Mouse (Mus musculus) intestine, embryonic 14.5 days (tissue): ENCODE results near the gene Gas7. TPM values are rescaled to one million over a fixed set of nuclear protein-coding genes. Genes with fewer than 3 reads are reported as not detected.

Experiments
- ATAC-seq: fragments of 200-750 bp; cut with Nextera tagmentation; replicated peaks from 2 replicates; pipeline ENCODE4 v1.8.0; 2017; ENCODE audit warnings: low read depth, moderate number of reproducible peaks, moderate TSS enrichment, moderate library complexity; ENCODE audit not compliant: low FRiP score, low TSS enrichment
- DNase-seq: peaks from one replicate; pipeline ENCODE4 v3.0.0-alpha.2; 2018; ENCODE audit warnings: low spot score
- H3K27ac ChIP-seq: fragments of 300-500 bp; sonication (generic); 2 replicates; pipeline ENCODE4 v1.5.1; 2014; ENCODE audit warnings: low read depth, mild to moderate bottlenecking, control low read depth
- H3K27me3 ChIP-seq: fragments of 300-500 bp; sonication (generic); replicated peaks from 2 replicates; pipeline ENCODE4 v1.6.1; 2014; ENCODE audit warnings: low read length, control low read depth; ENCODE audit not compliant: control insufficient read depth, insufficient read depth
- H3K36me3 ChIP-seq: fragments of 300-500 bp; sonication (generic); 2 replicates; pipeline ENCODE4 v1.6.1; 2014; ENCODE audit warnings: low read length, control low read depth; ENCODE audit not compliant: control insufficient read depth, insufficient read depth
- H3K4me1 ChIP-seq: fragments of 300-500 bp; sonication (generic); replicated peaks from 2 replicates; pipeline ENCODE4 v1.6.1; 2014; ENCODE audit warnings: low read length, control low read depth, mixed read lengths; ENCODE audit not compliant: control insufficient read depth, insufficient read depth
- H3K4me2 ChIP-seq: fragments of 300-500 bp; sonication (generic); 2 replicates; pipeline ENCODE4 v1.6.1; 2014; ENCODE audit warnings: low read length
- H3K4me3 ChIP-seq: fragments of 300-500 bp; sonication (generic); 2 replicates; pipeline ENCODE4 v1.5.1; 2014; ENCODE audit warnings: low read depth, low read length, control low read depth, mixed read lengths
- H3K9ac ChIP-seq: fragments of 300-500 bp; sonication (generic); 2 replicates; pipeline ENCODE4 v1.6.1; 2014; ENCODE audit warnings: mild to moderate bottlenecking, low read length
- H3K9me3 ChIP-seq: fragments of 300-500 bp; sonication (generic); 2 replicates; pipeline ENCODE4 v1.6.1; 2016; ENCODE audit warnings: low read length, control low read depth; ENCODE audit not compliant: control insufficient read depth
- WGBS: fragments of 180-500 bp; shearing (Covaris S2); extraction: QIAGEN DNeasy Blood & Tissue Kit; methylation state at CpG from one replicate; pipeline ENCODE4 v1.1.7; 2014; 5-methylcytosine and 5-hydroxymethylcytosine counted together
- polyA plus RNA-seq: library from polyadenylated mRNA; unstranded; fragments of >200 nt; fragmentation: Nextera tagmentation; extraction: Ambion mirVana; gene quantifications from 2 replicates; pipeline ENCODE4 v1.2.1, GENCODE M21; 2014

The Gas7 gene
- polyA plus RNA-seq, 1 experiment from 2014 or later, result 8.6 TPM

DNA sequence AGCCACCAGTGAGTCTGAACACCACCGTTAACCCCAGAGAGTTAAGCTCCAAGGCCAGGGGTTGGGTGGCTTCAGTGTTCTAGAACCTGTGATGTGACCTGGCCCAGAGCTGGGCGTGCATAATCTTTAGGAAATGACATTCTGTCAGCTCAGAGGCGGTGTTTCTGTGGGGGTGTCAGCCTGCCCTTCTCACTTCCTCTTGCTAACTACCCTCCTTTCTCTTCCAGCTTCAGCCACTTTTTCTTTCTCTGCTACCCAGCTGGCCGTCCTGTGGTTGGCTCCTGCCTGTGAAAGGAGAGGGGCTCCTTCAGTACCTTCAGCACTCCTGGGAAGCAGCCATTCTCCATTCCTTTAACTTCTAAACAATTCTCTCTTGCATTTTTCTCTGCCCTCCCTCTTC is 24.3 kb downstream of the Gas7 start:
- no peak for DNase-seq
- Histone ChIP-seq H3K4me2 (no peak overlapping the region), H3K4me3 (no peak overlapping the region), H3K9me3 (no peaks in the 10 kb centered on the region), H3K9ac (no peak overlapping the region), H3K27me3 (no peaks in the 10 kb centered on the region), H3K36me3 (no peaks in the 10 kb centered on the region), H3K27ac (no peak overlapping the region), H3K4me1 (peaks cover 6% of the 10 kb centered on the region)
- no peak for ATAC-seq
- WGBS, result 49% methylated on average over 4 of the region's 4 CpGs

DNA sequence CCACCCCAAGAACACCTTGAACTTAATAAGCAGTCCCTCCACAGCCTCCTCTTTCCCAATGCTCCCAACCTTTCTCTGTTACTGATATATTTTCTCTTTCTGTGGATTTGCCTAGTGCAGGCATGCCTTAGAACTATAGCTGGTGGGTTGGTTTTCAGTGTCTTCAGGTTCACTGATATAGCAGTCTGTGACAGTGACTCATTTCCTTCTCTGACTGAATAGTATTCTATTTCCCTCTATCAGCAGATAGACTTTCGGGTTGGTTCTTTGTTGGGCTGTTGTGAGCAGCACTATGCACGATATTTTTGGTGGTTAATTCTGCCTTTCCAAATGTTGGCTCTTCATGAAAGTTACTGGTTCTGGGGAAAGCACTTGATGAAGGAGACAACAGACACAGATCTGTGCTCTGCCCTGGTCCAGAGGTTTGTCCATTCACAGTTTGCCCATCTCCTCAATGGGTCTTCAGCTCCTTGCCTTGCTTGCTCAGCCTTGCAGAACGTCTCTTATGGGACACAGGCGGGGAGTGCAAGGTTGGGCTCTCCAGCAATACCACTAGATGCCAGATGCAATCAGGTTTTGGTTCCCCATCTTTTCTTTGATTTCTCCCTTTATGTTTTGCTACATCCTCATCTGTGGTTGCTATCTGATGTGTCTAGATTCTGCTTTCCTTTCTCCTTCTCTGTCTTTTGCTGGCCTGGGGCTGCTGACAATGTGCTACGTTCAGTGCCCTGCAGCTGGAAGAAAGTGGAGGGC is 25.1 kb downstream of the Gas7 start:
- no peak overlapping the region for H3K27ac ChIP-seq
- H3K9me3 ChIP-seq, result no peaks in the 10 kb centered on the region
- H3K4me1 ChIP-seq, result peaks cover 6% of the 10 kb centered on the region
- no peaks in the 10 kb centered on the region for H3K27me3 ChIP-seq
- H3K36me3 ChIP-seq, result no peaks in the 10 kb centered on the region
- ATAC-seq (no peak), DNase-seq (no peak)
- H3K9ac ChIP-seq, result no peak overlapping the region
- WGBS, result 81% methylated on average over 5 of the region's 5 CpGs
- no peak overlapping the region for H3K4me2 ChIP-seq
- H3K4me3 ChIP-seq, result no peak overlapping the region

DNA sequence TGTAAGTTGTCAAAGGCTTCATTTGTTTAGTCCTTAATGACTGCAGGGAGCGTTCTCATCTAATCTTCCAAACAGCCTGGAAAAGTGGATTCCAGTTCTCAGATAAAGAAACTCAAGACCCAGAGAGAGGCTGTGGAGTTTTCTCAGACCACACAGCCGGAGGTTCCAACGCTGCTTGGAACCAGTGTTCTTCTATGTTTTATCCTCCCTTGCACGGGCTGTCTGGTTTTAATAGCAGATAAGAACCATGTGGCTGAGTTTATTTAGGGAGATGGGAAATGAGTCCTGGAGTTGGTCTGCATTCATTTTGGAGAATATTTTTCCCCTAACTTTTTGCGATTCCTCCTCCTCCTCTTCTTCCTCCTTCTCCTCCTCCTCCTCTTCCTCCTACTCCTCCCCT is 26.5 kb downstream of the Gas7 start:
- ATAC-seq, result no peak
- no peak overlapping the region for H3K9ac ChIP-seq
- WGBS, result 41% methylated on average over 5 of the region's 5 CpGs
- H3K36me3 ChIP-seq, result no peaks in the 10 kb centered on the region
- no peak overlapping the region for H3K4me3 ChIP-seq
- no peak overlapping the region for H3K4me2 ChIP-seq
- no peak for DNase-seq
- H3K9me3 ChIP-seq, result no peaks in the 10 kb centered on the region
- H3K4me1 ChIP-seq, result peaks cover 6% of the 10 kb centered on the region
- no peak overlapping the region for H3K27ac ChIP-seq
- no peaks in the 10 kb centered on the region for H3K27me3 ChIP-seq

DNA sequence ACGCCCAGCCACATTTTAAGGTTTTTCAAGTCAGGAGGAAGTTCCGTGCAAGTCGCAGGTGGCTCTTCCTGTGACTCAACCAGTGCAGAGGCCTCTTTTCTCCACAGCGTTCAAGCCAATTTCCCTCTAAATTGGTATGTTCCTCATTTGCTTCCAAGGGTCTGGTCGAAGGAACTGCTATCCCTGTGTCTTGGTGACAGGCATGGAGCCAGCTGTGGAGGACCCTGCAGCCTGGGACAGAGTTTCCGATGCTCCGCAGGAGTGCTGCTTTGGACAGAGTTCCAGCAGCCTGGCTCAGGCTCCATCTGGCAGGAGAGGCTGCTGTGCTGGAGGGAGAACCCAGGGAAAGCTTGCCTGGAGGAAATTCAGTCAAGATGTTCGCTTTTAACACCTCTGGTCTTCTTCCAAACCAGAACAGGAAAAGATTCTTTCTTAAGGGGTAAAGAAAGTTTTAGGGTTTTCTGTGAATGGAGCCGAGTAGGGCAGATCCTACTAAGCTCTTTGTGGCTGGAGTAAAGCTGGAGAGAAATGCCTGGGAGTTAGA is 27.1 kb downstream of the Gas7 start:
- no peaks in the 10 kb centered on the region for H3K9me3 ChIP-seq
- no peaks in the 10 kb centered on the region for H3K36me3 ChIP-seq
- 60% methylated on average over 9 of the region's 9 CpGs for WGBS
- H3K9ac ChIP-seq, result no peak overlapping the region
- no peaks in the 10 kb centered on the region for H3K27me3 ChIP-seq
- H3K4me3 ChIP-seq, result no peak overlapping the region
- peaks cover 6% of the 10 kb centered on the region for H3K4me1 ChIP-seq
- H3K27ac ChIP-seq, result no peak overlapping the region
- ATAC-seq (no peak), DNase-seq (no peak)
- H3K4me2 ChIP-seq, result no peak overlapping the region

GRCm38 (mm10) chr11:67488156-67488555 is 32.9 kb downstream of the Gas7 start:
- H3K4me3 ChIP-seq, result no peak overlapping the region
- no peak overlapping the region for H3K27ac ChIP-seq
- no peak overlapping the region for H3K9ac ChIP-seq
- DNase-seq (no peak), ATAC-seq (no peak)
- H3K36me3 ChIP-seq, result no peaks in the 10 kb centered on the region
- no peaks in the 10 kb centered on the region for H3K9me3 ChIP-seq
- no peak overlapping the region for H3K4me2 ChIP-seq
- no peaks in the 10 kb centered on the region for H3K4me1 ChIP-seq
- H3K27me3 ChIP-seq, result no peaks in the 10 kb centered on the region
- WGBS, result 80% methylated on average over 12 of the region's 12 CpGs

DNA sequence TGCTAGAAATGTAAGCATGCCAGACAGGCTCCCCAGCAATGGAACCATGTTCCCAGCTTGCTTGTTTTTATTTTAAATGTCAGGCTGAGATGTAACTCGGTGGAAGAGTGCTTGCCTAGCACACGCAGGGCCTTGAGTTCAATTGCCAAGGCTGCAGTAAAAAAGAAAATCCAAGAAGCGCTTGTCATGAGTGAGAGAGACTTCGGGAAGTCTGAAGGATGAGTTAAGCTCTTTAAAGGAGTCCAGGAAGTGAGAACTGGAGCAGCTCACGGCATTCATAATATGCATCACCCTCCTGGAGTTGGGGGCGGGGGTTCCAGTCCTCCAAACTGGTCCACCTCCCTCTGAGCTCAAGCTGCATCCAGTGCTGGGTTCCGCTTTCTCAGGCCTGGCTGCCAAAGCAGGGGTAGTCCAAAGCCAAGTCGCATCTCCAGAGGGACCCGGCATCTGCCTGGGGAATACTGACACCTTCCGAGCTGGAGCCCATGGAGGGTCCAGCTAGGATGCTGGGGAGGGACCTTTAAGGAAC is 34.5 kb downstream of the Gas7 start:
- Histone ChIP-seq H3K27me3 (no peaks in the 10 kb centered on the region), H3K4me2 (no peak overlapping the region), H3K9ac (no peak overlapping the region), H3K4me1 (no peaks in the 10 kb centered on the region), H3K4me3 (no peak overlapping the region), H3K9me3 (no peaks in the 10 kb centered on the region), H3K36me3 (no peaks in the 10 kb centered on the region), H3K27ac (no peak overlapping the region)
- 73% methylated on average over 10 of the region's 10 CpGs for WGBS
- no peak for ATAC-seq
- DNase-seq, result no peak

DNA sequence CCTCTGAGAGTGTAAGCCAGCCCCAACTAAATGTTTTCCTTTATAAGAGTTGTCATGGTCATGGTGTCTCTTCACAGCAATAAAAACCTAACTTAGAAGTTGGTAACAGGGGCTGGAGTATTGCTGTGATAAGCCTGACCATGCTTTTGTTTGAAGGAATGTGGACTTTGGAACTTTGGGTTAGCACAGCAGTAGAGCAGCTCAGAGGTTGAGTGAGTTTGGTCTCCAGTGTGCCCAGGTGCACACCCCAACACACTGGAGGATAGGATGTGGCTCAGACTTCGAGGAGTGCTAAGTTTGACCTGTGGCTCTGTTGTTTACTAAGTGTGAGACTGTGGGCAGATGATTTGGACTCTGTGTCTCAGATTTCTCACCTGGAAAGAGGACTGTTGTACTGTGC is 41.6 kb downstream of the Gas7 start:
- no peak overlapping the region for H3K9ac ChIP-seq
- H3K36me3 ChIP-seq, result no peaks in the 10 kb centered on the region
- DNase-seq (no peak), ATAC-seq (no peak)
- H3K4me2 ChIP-seq, result no peak overlapping the region
- no peaks in the 10 kb centered on the region for H3K27me3 ChIP-seq
- no peaks in the 10 kb centered on the region for H3K4me1 ChIP-seq
- H3K9me3 ChIP-seq, result no peaks in the 10 kb centered on the region
- no peak overlapping the region for H3K27ac ChIP-seq
- no peak overlapping the region for H3K4me3 ChIP-seq
- 51% methylated on average over 1 of the region's 1 CpGs for WGBS

DNA sequence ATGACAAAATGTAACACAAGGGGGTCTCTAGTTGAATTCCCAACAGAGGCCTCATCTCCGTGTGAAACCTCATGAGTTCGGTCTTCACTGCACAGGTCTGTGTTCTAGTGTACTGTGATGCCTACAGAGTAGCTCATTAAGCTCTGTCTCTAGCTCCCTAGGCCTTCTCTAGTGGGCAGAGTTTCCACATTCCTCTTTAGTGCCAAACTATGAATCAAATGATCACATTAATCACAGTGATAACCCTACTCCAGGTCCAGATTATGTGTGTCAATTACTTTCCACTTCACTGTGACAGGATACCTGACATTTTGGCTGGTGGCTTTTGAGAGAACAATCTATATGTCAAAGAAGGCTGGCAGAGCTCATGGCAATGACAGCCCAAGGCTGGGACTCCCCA is 44.9 kb downstream of the Gas7 start:
- no peak for DNase-seq
- no peak for ATAC-seq
- WGBS, result 97% methylated on average over 2 of the region's 2 CpGs
- Histone ChIP-seq H3K4me2 (no peak overlapping the region), H3K27ac (no peak overlapping the region), H3K9ac (no peak overlapping the region), H3K4me3 (no peak overlapping the region), H3K36me3 (no peaks in the 10 kb centered on the region), H3K9me3 (no peaks in the 10 kb centered on the region), H3K27me3 (no peaks in the 10 kb centered on the region), H3K4me1 (no peaks in the 10 kb centered on the region)
